Mouse (Mus musculus) gonadal fat pad, adult 2 months (tissue): Measurements from ENCODE around the gene Plce1. TPM values are rescaled to one million over a fixed set of nuclear protein-coding genes. Genes with fewer than 3 reads are reported as not detected.
A peak's percentile ranks its signal among the peaks of the same experiment; 100 is the strongest.

Experiments
- DNase-seq: peaks from one replicate; pipeline ENCODE4 v3.0.0-alpha.2; 2012; ENCODE audit warnings: low read depth
- polyA plus RNA-seq: library from polyadenylated mRNA; depleted of rRNA; stranded (reverse); fragments of >200 nt; gene quantifications from 2 replicates; pipeline ENCODE4 v1.2.3, GENCODE M21; 2012

Gene Plce1
- polyA plus RNA-seq, 1 experiment: 5.4 TPM

GRCm38 (mm10) chr19:38721808-38722207 is 240.9 kb downstream of the Plce1 start:
- DNase-seq: no peak

- DNase-seq: no peak
Observed at GRCm38 (mm10) chr19:38722982-38723381, 242.1 kb downstream of the Plce1 start.

- no peak for DNase-seq
Observed at GRCm38 (mm10) chr19:38723969-38724368, 243.1 kb downstream of the Plce1 start.

GRCm38 (mm10) chr19:38728842-38729241 is 247.9 kb downstream of the Plce1 start:
- DNase-seq: no peak

- DNase-seq: no peak
Observed at GRCm38 (mm10) chr19:38729264-38729663, 248.4 kb downstream of the Plce1 start.

- no peak for DNase-seq
Observed at GRCm38 (mm10) chr19:38744546-38744945, 263.6 kb downstream of the Plce1 start.

GRCm38 (mm10) chr19:38745810-38746491 is 265.0 kb downstream of the Plce1 start:
- DNase-seq: no peak

- no peak for DNase-seq
Observed at GRCm38 (mm10) chr19:38746492-38747014, 265.6 kb downstream of the Plce1 start.

GRCm38 (mm10) chr19:38750192-38750591 is 269.3 kb downstream of the Plce1 start:
- DNase-seq: no peak

- DNase-seq: no peak
Observed at GRCm38 (mm10) chr19:38757161-38757560, 276.3 kb downstream of the Plce1 start.

GRCm38 (mm10) chr19:38758056-38758455 is 277.1 kb downstream of the Plce1 start:
- DNase-seq: no peak

- no peak for DNase-seq
Observed at GRCm38 (mm10) chr19:38758685-38759472, 278.0 kb downstream of the Plce1 start.

GRCm38 (mm10) chr19:38760441-38760840 is 279.5 kb downstream of the Plce1 start:
- no peak for DNase-seq

GRCm38 (mm10) chr19:38766306-38766705 is 285.4 kb downstream of the Plce1 start:
- no peak for DNase-seq

GRCm38 (mm10) chr19:38775548-38775947 is 294.6 kb downstream of the Plce1 start:
- DNase-seq: no peak

- peak; percentile 63 for DNase-seq
Observed at GRCm38 (mm10) chr19:38778805-38779204, 297.9 kb downstream of the Plce1 start.

- no peak for DNase-seq
Observed at GRCm38 (mm10) chr19:38783542-38783941, 302.6 kb downstream of the Plce1 start.

GRCm38 (mm10) chr19:38787756-38788155 is 306.8 kb downstream of the Plce1 start:
- no peak for DNase-seq

GRCm38 (mm10) chr19:38793563-38794045 is 312.7 kb downstream of the Plce1 start:
- DNase-seq: no peak

- DNase-seq: no peak
Observed at GRCm38 (mm10) chr19:38796546-38796945, 315.6 kb downstream of the Plce1 start.

- DNase-seq: no peak
Observed at GRCm38 (mm10) chr19:38798291-38798690, 317.4 kb downstream of the Plce1 start.

GRCm38 (mm10) chr19:38798801-38799200 is 317.9 kb downstream of the Plce1 start:
- DNase-seq: no peak

- no peak for DNase-seq
Observed at GRCm38 (mm10) chr19:38818191-38818590, 337.3 kb downstream of the Plce1 start.
